Mouse (Mus musculus): ENCODE data around the gene Txlnb.

GRCm38 (mm10) chr10:17774366-17774765, 21.7 kb upstream of the Txlnb start:
- TF ChIP-seq GATA1 (IDR thresholded peaks at IDR 0.05; ENCODE audit: low read length) (no peak), TAL1 (IDR thresholded peaks at IDR 0.05; ENCODE audit: low read length) (no peak)

Measured in erythroblast, embryonic 14.5 days (primary cell).